Mouse (Mus musculus): Measurements from ENCODE around the gene Rab3il1. TPM values are rescaled to one million over a fixed set of nuclear protein-coding genes. Genes with fewer than 3 reads are reported as not detected.

Rab3il1 gene
- total RNA-seq, 2 experiments from 2014 or later: 9.7 to 10.4 TPM

DNA sequence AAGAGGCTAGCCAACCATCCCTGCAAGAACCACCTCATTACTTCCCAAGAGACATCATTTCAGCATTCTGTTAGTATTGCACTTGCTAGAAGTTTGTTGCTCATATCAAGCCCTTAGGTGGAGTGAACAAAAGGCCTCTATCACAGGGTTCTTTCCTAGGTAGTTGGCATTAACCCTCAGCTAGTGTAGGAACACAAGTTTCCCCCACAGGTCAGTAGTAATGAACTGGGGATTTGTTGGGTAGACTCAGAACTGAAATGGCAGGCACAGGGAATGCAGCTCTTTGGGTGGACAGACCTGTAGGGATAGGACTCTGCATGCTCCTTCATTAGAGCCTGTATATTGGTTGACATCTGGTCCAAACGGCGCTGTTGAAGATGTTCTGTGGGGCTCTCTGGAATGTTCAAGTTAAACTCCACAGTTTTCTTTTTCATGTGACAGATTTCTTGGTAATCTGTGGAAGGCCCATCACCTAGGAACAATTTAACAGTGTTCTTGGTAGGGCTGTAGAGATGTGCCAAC, 15.5 kb upstream of the Rab3il1 start:
- DNase-seq (ENCODE audit: low spot score in 2 of 2): no peak
- Histone ChIP-seq H3K4me3 (no peak overlapping the region), H3K27ac (no peak overlapping the region)
- no peak for TF ChIP-seq CTCF (conservative IDR thresholded peaks at IDR 0.05)

DNA sequence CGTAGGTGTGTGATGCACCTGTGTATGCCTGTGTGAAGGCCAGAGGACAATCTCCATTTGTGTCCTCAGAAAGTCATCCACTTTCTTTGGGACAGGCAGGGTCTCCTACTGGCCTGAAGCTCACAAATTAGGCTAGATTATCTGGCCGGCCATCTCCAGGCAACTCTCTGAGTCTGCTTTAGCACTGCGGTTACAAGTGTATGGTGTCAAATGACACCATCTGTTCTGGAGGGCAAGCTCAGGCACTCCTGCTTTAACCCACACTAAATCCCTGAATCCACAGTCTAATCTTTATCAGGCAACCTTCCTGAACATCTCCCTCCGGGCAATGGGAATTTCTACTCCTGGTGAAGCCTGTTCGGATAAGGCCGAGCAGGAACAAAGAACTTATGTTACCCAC, 14.3 kb upstream of the Rab3il1 start:
- H3K4me3 ChIP-seq: no peak overlapping the region

DNA sequence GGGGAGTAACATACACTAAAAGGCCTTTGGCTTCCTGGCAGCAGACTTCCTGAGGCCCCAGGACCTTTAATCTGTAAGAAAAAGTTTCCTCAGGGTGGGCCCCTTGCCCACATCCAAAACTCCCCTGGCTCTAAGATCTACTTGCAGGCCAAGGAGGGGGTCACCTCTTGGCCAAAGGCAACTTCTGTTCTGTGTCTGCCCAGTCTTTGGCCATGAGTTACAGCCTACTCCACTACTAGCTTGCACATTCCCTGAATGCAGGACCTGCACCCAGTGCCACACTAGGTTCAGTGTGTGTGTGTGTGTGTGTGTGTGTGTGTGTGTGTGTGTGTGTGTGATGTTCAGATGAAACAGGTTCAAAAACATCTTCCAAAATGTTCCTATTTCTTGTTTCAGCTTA, 13.9 kb upstream of the Rab3il1 start:
- Histone ChIP-seq H3K27ac (no peak overlapping the region; the same call in 1 of the 2 replicates), H3K4me3 (no peak overlapping the region)
- no peak for DNase-seq (ENCODE audit: low spot score in 2 of 2)
- TF ChIP-seq CTCF (conservative IDR thresholded peaks at IDR 0.05): no peak

More for the DNA sequence above, 14.3 kb upstream of the Rab3il1 start:
- TF ChIP-seq CTCF (conservative IDR thresholded peaks at IDR 0.05): no peak
- H3K27ac ChIP-seq: peak overlapping the region; percentile 4; the same call in 1 of the 2 replicates
- no peak for DNase-seq (ENCODE audit: low spot score in 2 of 2)

DNA sequence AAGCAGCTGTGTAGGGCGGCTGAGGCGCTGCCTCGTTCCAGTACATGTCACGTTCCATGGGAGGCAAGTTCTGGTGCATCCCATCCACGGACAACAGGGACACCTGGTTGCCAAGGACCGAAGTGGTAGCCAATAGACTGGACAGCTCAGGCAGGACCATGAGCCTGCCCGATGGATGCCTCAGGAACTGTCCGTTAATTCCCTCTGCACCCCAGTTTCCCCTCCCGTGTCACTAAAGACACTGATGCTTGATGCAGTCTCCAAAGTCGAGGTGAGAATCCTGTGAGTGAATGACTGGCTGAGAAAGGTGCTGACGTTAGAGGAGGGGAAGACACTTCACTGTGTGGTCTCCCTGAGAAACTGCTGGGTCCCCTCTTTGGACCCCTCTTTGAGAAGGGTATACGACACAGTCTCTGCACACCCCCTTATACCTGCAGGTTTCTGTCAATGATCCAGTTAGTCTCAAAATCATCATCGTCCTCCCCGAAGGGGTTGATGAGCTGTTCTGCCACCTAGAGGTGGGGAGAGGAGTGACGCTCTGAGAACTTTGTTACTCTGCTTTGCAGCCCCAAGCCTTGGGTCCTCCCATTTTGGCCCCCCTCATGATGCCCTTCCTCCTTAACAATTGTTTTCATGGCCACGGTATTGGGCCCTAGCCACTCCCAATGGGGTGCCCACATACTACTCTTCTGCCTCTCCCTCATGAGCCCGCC, 12.1 kb upstream of the Rab3il1 start:
- Histone ChIP-seq H3K27ac (no peak overlapping the region), H3K4me3 (no peak overlapping the region)
- TF ChIP-seq CTCF (conservative IDR thresholded peaks at IDR 0.05): peak; percentile 90
- peak in 1 of 2 experiments; percentile 49 for DNase-seq (ENCODE audit: low spot score in 2 of 2)

DNA sequence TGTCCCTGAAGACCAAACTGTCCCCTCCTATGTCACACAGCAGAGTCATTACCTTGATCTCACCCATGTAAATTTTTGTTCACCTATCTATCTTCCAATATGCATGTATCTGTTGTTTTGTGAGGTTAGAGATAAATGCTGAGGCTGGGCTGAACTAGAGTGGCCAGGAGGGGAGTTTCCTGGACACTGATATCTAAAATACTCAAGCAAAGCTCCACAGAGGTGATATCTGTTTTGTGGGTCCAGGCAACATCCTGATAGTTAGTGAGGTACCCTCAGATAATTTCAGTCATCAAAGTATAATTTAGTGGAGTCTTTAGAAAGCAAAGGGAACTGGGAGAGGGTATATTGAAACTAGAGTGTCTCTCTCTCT, 11.6 kb upstream of the Rab3il1 start:
- TF ChIP-seq CTCF (conservative IDR thresholded peaks at IDR 0.05): no peak
- Histone ChIP-seq H3K27ac (no peak overlapping the region), H3K4me3 (no peak overlapping the region)
- no peak for DNase-seq (ENCODE audit: low spot score in 2 of 2)

DNA sequence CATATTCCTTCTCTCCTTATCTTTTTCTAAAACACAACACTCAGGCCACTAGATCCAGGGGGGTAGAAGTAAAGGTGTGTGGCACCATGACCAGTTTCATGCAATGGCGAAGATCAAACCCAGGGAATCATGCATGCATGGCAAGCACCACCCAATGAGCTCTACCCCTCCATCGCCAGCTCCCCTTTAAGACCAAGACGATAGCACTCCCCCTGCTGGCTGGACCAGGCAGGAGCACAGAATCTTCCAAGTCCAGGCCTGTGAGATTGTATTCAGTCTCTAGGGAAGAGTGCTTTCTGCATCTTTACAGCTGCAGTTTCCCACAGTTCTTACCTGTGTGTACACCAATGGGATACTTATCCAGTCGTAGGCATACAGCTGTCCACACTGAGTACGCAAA, 10.2 kb upstream of the Rab3il1 start:
- Histone ChIP-seq H3K4me3 (no peak overlapping the region), H3K27ac (no peak overlapping the region)
- DNase-seq (ENCODE audit: low spot score in 2 of 2): peak; percentile 76 to 83
- TF ChIP-seq CTCF (conservative IDR thresholded peaks at IDR 0.05): peak; percentile 94

DNA sequence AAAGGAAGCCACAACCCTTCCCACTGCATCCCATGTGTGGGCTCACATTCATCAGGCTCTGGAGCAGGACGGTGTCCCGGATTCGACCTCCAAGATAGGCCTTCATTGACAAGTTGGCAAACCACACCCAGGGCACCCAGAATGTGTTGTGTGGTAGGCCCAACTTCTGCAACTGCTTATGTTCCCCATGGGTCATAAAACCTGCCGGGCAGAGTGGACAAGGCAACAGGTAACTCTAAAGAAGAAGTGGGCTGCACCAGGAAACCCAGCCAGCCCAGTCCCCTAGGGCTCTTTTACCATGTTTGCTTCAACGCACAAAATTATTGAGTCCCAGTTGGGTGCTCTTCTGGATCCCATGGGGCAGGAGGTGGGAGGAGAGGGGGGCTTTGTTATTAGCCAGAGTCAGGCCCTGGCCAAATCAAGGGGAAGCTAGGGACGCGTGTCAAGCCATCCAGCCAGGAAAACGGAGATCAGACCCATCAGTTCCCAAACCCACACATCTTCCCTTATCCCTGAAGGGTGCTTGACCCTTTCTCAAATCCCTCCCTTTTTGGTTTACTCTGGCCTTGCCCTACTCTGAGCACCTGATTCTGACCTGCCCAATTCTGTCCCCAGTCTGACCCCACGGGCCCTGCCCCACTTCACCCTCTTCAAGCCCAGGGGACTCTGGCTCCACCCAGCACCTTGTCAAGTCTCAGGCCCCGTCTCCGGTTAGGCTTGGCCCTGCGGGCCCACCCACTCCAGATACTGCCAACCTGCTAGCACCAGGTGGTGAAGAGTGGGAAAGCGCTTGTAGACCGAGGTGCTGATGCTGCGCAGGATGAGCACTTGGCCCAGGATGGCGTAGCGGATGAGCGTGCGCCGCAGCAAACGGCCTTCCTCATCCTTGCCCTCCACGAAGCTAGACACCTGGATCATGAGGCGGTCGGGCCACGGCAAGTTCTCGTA, 9.2 kb upstream of the Rab3il1 start:
- H3K27ac ChIP-seq: peak overlapping the region; percentile 79; the same call in 1 of the 2 replicates
- no peak for DNase-seq (ENCODE audit: low spot score in 2 of 2)
- TF ChIP-seq CTCF (conservative IDR thresholded peaks at IDR 0.05): no peak
- H3K4me3 ChIP-seq: peak overlapping the region; percentile 50

DNA sequence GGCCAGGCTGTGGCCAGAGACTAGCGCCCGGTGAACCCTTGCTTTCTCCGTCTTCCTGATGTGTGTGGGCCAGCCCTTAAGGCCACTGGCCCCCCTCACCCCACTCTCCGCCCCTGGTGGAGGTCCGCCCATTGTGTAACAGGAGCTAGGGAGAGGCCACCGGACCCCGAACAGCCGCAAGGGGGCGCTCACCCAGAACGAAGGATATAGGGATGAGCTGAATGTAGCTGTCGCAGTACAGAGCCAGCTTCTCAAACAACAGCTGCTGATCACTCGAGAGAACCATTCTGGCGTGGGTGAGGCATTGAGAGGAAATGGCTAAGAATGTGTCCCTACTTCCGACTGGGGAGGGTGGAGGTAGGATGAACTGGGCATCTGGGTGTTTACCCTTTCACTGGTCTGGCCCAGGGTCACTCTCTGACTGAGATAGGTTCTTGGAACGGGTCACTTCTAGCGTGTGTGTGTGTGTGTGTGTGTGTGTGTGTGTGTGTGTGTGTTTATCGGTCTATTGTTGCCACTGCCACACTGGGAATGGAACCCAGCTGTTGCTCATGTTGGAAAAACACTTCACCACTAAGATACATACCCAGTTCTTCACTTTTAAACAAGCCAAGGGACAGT, 8.3 kb upstream of the Rab3il1 start:
- TF ChIP-seq CTCF (conservative IDR thresholded peaks at IDR 0.05): peak; percentile 90
- H3K27ac ChIP-seq: peak overlapping the region; percentile 79; the same call in 1 of the 2 replicates
- peak; percentile 82 to 91 for DNase-seq (ENCODE audit: low spot score in 2 of 2)
- peak overlapping the region; percentile 50 for H3K4me3 ChIP-seq

DNA sequence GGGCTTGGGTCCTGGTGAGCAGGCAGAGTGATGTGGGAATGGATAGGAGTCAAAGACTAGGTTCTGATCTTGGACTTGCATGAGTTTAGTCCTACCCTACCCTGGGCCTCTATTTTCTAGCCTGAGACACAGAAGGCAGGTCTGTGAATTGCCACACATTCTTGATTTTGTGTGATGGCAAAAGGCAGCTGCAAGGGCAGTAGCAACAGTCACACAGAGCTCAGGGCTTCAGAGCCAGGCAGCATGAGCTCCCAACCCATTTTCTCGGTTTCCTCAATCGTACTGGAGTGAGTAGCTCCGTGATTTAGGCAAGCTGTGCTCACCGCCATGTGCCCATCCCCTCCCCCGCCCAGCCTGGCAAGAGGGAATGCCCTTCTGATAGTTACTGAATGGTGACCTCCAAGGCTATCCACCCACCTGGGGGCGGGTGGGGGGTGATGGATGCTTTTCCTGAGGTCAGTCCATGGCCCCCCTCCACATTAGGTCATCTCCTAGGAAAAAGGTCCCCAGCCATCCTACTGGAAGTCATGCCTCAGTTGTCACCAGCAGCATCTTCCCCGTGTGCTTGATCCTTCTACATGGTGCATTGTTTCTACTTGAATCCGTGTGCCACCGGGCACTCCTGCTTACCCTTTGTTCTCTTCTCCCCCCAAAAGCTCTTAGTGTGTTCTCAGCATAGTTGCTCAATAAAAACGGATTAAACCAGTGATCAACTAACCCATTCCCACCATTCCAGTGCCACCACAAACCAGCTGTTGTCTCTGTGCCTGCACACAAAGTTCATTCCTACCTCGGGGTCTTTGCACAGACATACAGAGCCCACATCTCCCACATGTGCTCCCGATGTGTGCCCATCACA, 4.0 kb upstream of the Rab3il1 start:
- Histone ChIP-seq H3K4me3 (no peak overlapping the region), H3K27ac (no peak overlapping the region)
- no peak for TF ChIP-seq CTCF (conservative IDR thresholded peaks at IDR 0.05)
- no peak for DNase-seq (ENCODE audit: low spot score in 2 of 2)

DNA sequence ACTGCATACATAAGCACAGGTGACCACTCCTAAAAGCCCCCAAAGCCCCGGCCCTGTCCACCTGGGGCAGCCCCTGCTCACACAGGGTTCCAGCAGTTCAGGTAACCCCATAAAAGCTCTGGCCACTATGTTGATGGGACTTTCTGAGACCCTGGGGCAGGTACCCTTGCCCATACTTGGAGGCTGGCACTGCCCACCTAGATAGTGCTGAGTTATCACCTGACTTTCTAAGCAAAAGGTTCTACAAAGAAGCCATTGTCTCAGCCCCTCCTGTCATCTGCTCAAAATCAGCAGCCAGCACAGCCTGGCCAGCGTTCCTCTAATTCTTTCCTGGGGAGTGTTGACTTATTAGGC, 3.4 kb upstream of the Rab3il1 start:
- TF ChIP-seq CTCF (conservative IDR thresholded peaks at IDR 0.05): no peak
- Histone ChIP-seq H3K4me3 (no peak overlapping the region), H3K27ac (no peak overlapping the region)
- DNase-seq (ENCODE audit: low spot score in 2 of 2): no peak

DNA sequence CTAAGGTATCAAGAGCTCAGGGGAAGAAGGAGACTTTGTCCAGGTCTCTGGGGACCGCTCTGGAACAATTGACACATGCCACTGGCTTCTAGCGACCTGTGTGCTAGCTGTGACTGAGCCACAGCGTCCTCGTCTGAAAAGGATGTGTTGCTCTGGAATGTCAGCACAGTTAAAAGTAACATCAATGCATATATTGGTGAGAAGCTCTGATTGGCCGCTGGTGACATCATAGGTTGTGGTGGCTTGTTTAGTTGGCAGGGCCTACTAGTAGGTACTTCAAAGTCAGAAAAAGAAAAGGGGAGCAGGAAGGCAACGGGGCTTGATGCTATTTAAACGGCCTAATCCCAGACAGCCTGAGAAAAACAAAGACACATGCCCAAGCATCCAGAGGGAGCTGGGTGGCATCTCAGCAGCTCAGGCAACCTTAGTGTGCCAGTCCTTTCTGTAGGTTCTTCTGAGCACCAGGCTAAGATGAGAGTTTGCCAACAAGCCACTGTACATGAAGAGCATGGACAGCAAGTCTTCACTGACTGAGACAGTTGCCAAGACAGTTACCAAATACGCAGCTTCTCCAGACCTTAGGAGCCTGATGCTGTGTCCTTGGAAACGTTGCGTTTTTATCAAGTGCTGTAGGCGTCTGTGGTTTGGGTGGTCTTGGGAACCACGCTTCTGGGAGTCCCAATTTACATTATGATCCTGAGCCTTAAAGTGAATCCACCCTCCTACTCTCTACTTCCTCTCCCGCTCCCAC, 2.6 kb upstream of the Rab3il1 start:
- no peak overlapping the region for H3K27ac ChIP-seq
- no peak for DNase-seq (ENCODE audit: low spot score in 2 of 2)
- H3K4me3 ChIP-seq: no peak overlapping the region
- TF ChIP-seq CTCF (conservative IDR thresholded peaks at IDR 0.05): no peak
